Mouse (Mus musculus) cerebellum, adult 2 months (tissue): ENCODE measurements around the gene Tedc1.

Experiments
- CTCF ChIP-seq: fragments of 200-500 bp; IDR thresholded peaks from 2 replicates; pipeline ENCODE4 v1.5.1; 2011; ENCODE audit warnings: low read depth, mild to moderate bottlenecking, control low read depth, low read length, moderate library complexity, borderline replicate concordance; ENCODE audit not compliant: insufficient read depth
- POLR2A ChIP-seq: fragments of 200-500 bp; IDR thresholded peaks from 2 replicates; pipeline ENCODE4 v1.6.1; 2011; ENCODE audit warnings: low read length, control low read depth, borderline replicate concordance; ENCODE audit not compliant: insufficient read depth

GRCm38 (mm10) chr12:113184945-113185344, 28.7 kb downstream of the Tedc1 start:
- TF ChIP-seq CTCF (no peak), POLR2A (no peak)
